Mouse (Mus musculus) midbrain, embryonic 14.5 days (tissue): ENCODE data around the gene Ephb1. TPM values are rescaled to one million over a fixed set of nuclear protein-coding genes. Genes with fewer than 3 reads are reported as not detected.

Experiments used
- ATAC-seq: fragments of 200-750 bp; cut with Nextera tagmentation; 2 replicates; pipeline ENCODE4 v1.8.0; 2017; ENCODE audit warnings: moderate number of reproducible peaks, moderate library complexity; ENCODE audit not compliant: low FRiP score, low TSS enrichment
- DNase-seq: peaks from one replicate; pipeline ENCODE4 v3.0.0-alpha.2; 2015
- H3K27ac ChIP-seq: fragments of 300-500 bp; sonication (generic); replicated peaks from 2 replicates; pipeline ENCODE4 v1.5.1; 2014; ENCODE audit warnings: mild to moderate bottlenecking, low read depth, low read length, moderate library complexity
- H3K27me3 ChIP-seq: fragments of 300-500 bp; sonication (generic); 2 replicates; pipeline ENCODE4 v1.6.1; 2014; ENCODE audit warnings: low read length, control low read depth, mixed read lengths; ENCODE audit not compliant: control insufficient read depth, insufficient read depth
- H3K36me3 ChIP-seq: fragments of 300-500 bp; sonication (generic); 2 replicates; pipeline ENCODE4 v1.6.1; 2014; ENCODE audit warnings: low read length, control low read depth; ENCODE audit not compliant: control insufficient read depth, insufficient read depth
- H3K4me1 ChIP-seq: fragments of 300-500 bp; sonication (generic); 2 replicates; pipeline ENCODE4 v1.6.1; 2014; ENCODE audit warnings: mild to moderate bottlenecking, antibody characterized with exemption, low read length, control low read depth; ENCODE audit not compliant: control insufficient read depth, insufficient read depth
- H3K4me2 ChIP-seq: fragments of 300-500 bp; sonication (generic); 2 replicates; pipeline ENCODE4 v1.6.1; 2014; ENCODE audit warnings: mild to moderate bottlenecking, low read length, moderate library complexity
- H3K4me3 ChIP-seq: fragments of 300-500 bp; sonication (generic); replicated peaks from 2 replicates; pipeline ENCODE4 v1.5.1; 2014; ENCODE audit warnings: low read depth, low read length
- H3K9ac ChIP-seq: fragments of 300-500 bp; sonication (generic); replicated peaks from 2 replicates; pipeline ENCODE4 v1.6.1; 2014; ENCODE audit warnings: mild to moderate bottlenecking, low read length, moderate library complexity
- H3K9me3 ChIP-seq: fragments of 300-500 bp; sonication (generic); 2 replicates; pipeline ENCODE4 v1.6.1; 2016; ENCODE audit warnings: low read length, control low read depth, mixed read lengths; ENCODE audit not compliant: control insufficient read depth
- WGBS: fragments of 180-500 bp; shearing (Covaris S2); extraction: QIAGEN DNeasy Blood & Tissue Kit; methylation state at CpG from one replicate; pipeline ENCODE4 v1.1.7; 2014; 5-methylcytosine and 5-hydroxymethylcytosine counted together
- polyA plus RNA-seq: library from polyadenylated mRNA; unstranded; fragments of >200 nt; fragmentation: Nextera tagmentation; extraction: Ambion mirVana; gene quantifications from 2 replicates; pipeline ENCODE4 v1.2.1, GENCODE M21; 2014

Gene Ephb1
- polyA plus RNA-seq, 1 experiment from 2014 or later, result 93.9 TPM

GRCm38 (mm10) chr9:102288356-102288755 lies 66.1 kb downstream of the Ephb1 start:
- peaks cover 22% of the 10 kb centered on the region for H3K4me1 ChIP-seq
- no peaks in the 10 kb centered on the region for H3K27me3 ChIP-seq
- H3K9me3 ChIP-seq, result no peaks in the 10 kb centered on the region
- no peak overlapping the region for H3K4me2 ChIP-seq
- H3K27ac ChIP-seq, result no peak overlapping the region
- H3K36me3 ChIP-seq, result no peaks in the 10 kb centered on the region
- no peak overlapping the region for H3K9ac ChIP-seq
- DNase-seq (no peak), ATAC-seq (no peak)
- no peak overlapping the region for H3K4me3 ChIP-seq
- WGBS, result 96% methylated on average over 3 of the region's 3 CpGs

GRCm38 (mm10) chr9:102275931-102276330 lies 78.6 kb downstream of the Ephb1 start:
- Histone ChIP-seq H3K4me1 (peaks cover 5% of the 10 kb centered on the region), H3K9me3 (no peaks in the 10 kb centered on the region), H3K4me2 (no peak overlapping the region), H3K4me3 (no peak overlapping the region), H3K36me3 (no peaks in the 10 kb centered on the region), H3K9ac (no peak overlapping the region), H3K27me3 (no peaks in the 10 kb centered on the region), H3K27ac (no peak overlapping the region)
- ATAC-seq, result no peak
- 80% methylated on average over 3 of the region's 3 CpGs for WGBS
- DNase-seq, result no peak

GRCm38 (mm10) chr9:102274016-102274415 lies 80.5 kb downstream of the Ephb1 start:
- Histone ChIP-seq H3K27me3 (no peaks in the 10 kb centered on the region), H3K4me3 (no peak overlapping the region), H3K4me2 (no peak overlapping the region), H3K36me3 (no peaks in the 10 kb centered on the region), H3K4me1 (peaks cover 7% of the 10 kb centered on the region), H3K9ac (no peak overlapping the region), H3K9me3 (no peaks in the 10 kb centered on the region), H3K27ac (no peak overlapping the region)
- no peak for DNase-seq
- ATAC-seq, result no peak
- 66% methylated on average over 8 of the region's 8 CpGs for WGBS

GRCm38 (mm10) chr9:102273469-102273808 lies 81.1 kb downstream of the Ephb1 start:
- Histone ChIP-seq H3K27ac (no peak overlapping the region), H3K4me2 (no peak overlapping the region), H3K27me3 (no peaks in the 10 kb centered on the region), H3K4me1 (peaks cover 7% of the 10 kb centered on the region), H3K9me3 (no peaks in the 10 kb centered on the region), H3K9ac (no peak overlapping the region), H3K4me3 (no peak overlapping the region), H3K36me3 (no peaks in the 10 kb centered on the region)
- 60% methylated on average over 6 of the region's 6 CpGs for WGBS
- DNase-seq (no peak), ATAC-seq (no peak)

- Histone ChIP-seq H3K4me1 (peaks cover 12% of the 10 kb centered on the region), H3K4me2 (no peak overlapping the region), H3K27ac (no peak overlapping the region), H3K9ac (no peak overlapping the region), H3K9me3 (no peaks in the 10 kb centered on the region), H3K27me3 (no peaks in the 10 kb centered on the region), H3K4me3 (no peak overlapping the region), H3K36me3 (no peaks in the 10 kb centered on the region)
- no peak for DNase-seq
- WGBS, result 55% methylated on average over 5 of the region's 5 CpGs
- no peak for ATAC-seq
These were observed 81.6 kb downstream of the Ephb1 start for GRCm38 (mm10) chr9:102272731-102273468.

GRCm38 (mm10) chr9:102270496-102270895 lies 84.0 kb downstream of the Ephb1 start:
- no peaks in the 10 kb centered on the region for H3K36me3 ChIP-seq
- no peaks in the 10 kb centered on the region; the same call in 1 of the 2 replicates for H3K27me3 ChIP-seq
- ATAC-seq (no peak), DNase-seq (no peak)
- H3K9me3 ChIP-seq, result no peaks in the 10 kb centered on the region
- H3K4me3 ChIP-seq, result no peak overlapping the region
- 76% methylated on average over 5 of the region's 5 CpGs for WGBS
- no peak overlapping the region for H3K27ac ChIP-seq
- no peak overlapping the region for H3K9ac ChIP-seq
- peaks cover 21% of the 10 kb centered on the region for H3K4me1 ChIP-seq
- H3K4me2 ChIP-seq, result no peak overlapping the region

GRCm38 (mm10) chr9:102267311-102268027 lies 87.0 kb downstream of the Ephb1 start:
- Histone ChIP-seq H3K36me3 (no peaks in the 10 kb centered on the region), H3K4me1 (peaks cover 37% of the 10 kb centered on the region), H3K9ac (no peak overlapping the region; the same call in 1 of the 2 replicates), H3K4me2 (peak overlapping the region; percentile 48), H3K27me3 (no peaks in the 10 kb centered on the region; the same call in 1 of the 2 replicates), H3K4me3 (peak overlapping the region; percentile 21), H3K27ac (no peak overlapping the region), H3K9me3 (no peaks in the 10 kb centered on the region)
- DNase-seq, result peak; percentile 80
- 2% methylated on average over 18 of the region's 18 CpGs for WGBS
- ATAC-seq, result no peak

- H3K36me3 ChIP-seq, result no peaks in the 10 kb centered on the region
- H3K27me3 ChIP-seq, result peaks cover 14% of the 10 kb centered on the region
- DNase-seq (no peak), ATAC-seq (no peak)
- no peak overlapping the region for H3K4me2 ChIP-seq
- peaks cover 64% of the 10 kb centered on the region for H3K4me1 ChIP-seq
- H3K27ac ChIP-seq, result no peak overlapping the region
- H3K9me3 ChIP-seq, result no peaks in the 10 kb centered on the region
- WGBS, result 49% methylated on average over 7 of the region's 7 CpGs
- no peak overlapping the region for H3K4me3 ChIP-seq
- no peak overlapping the region for H3K9ac ChIP-seq
These were observed 90.7 kb downstream of the Ephb1 start for GRCm38 (mm10) chr9:102263760-102264159.
